Mouse (Mus musculus) ES-Bruce4 (cell line): ENCODE results near the gene Rex1bd. TPM values are rescaled to one million over a fixed set of nuclear protein-coding genes. Genes with fewer than 3 reads are reported as not detected.
A peak's percentile ranks its signal among the peaks of the same experiment; 100 is the strongest.

ENCODE experiments used
- H3K27ac ChIP-seq: 2 replicates; pipeline ENCODE4 v1.5.1; 2012; ENCODE audit warnings: low read length, inconsistent platforms; ENCODE audit not compliant: insufficient read depth
- H3K27me3 ChIP-seq: 2 replicates; pipeline ENCODE4 v1.6.1; 2012; ENCODE audit warnings: mild to moderate bottlenecking, low read length, inconsistent platforms; ENCODE audit not compliant: control insufficient read depth, poor library complexity, insufficient read depth, severe bottlenecking
- H3K36me3 ChIP-seq: 2 replicates; pipeline ENCODE4 v1.6.1; 2012; ENCODE audit warnings: inconsistent platforms, mild to moderate bottlenecking, low read length, moderate library complexity; ENCODE audit not compliant: control insufficient read depth, poor library complexity, insufficient read depth, severe bottlenecking
- H3K4me1 ChIP-seq: one replicate; pipeline ENCODE4 v1.8.1; 2011; ENCODE audit warnings: low read length; ENCODE audit not compliant: control insufficient read depth, insufficient read depth
- H3K4me3 ChIP-seq: 2 replicates; pipeline ENCODE4 v1.5.1; 2011; ENCODE audit warnings: low read depth, mild to moderate bottlenecking, low read length
- H3K9ac ChIP-seq: 2 replicates; pipeline ENCODE4 v1.6.1; 2012; ENCODE audit warnings: low read depth, mild to moderate bottlenecking, inconsistent platforms; ENCODE audit not compliant: poor library complexity, severe bottlenecking
- H3K9me3 ChIP-seq: replicated peaks from 2 replicates; pipeline ENCODE4 v1.6.1; 2012; ENCODE audit warnings: mild to moderate bottlenecking, low read length, inconsistent platforms; ENCODE audit not compliant: control insufficient read depth, poor library complexity, insufficient read depth, severe bottlenecking
- CTCF ChIP-seq: IDR thresholded peaks from one replicate; pipeline ENCODE4 v1.8.1; 2011; ENCODE audit warnings: low read depth, low read length
- EP300 ChIP-seq: IDR thresholded peaks from 2 replicates; pipeline ENCODE4 v1.6.1; 2011; ENCODE audit warnings: low read depth, low read length; ENCODE audit not compliant: insufficient read depth
- POLR2A ChIP-seq: IDR thresholded peaks from one replicate; pipeline ENCODE4 v1.8.1; 2011; ENCODE audit warnings: low read length; ENCODE audit not compliant: insufficient read depth
- polyA plus RNA-seq: library from polyadenylated mRNA; stranded (reverse); fragments of >200 nt; gene quantifications from 2 replicates; pipeline ENCODE4 v1.2.4, GENCODE M21; 2011; ENCODE audit warnings: low read depth; ENCODE audit not compliant: missing spikeins, insufficient read depth, insufficient read length

Rex1bd gene
- polyA plus RNA-seq, 1 experiment: 40.0 TPM

- no peaks in the 10 kb centered on the region for H3K4me1 ChIP-seq
- TF ChIP-seq CTCF: no peak
- TF ChIP-seq EP300: no peak
- TF ChIP-seq POLR2A: no peak
- H3K9me3 ChIP-seq: no peaks in the 10 kb centered on the region
- H3K27ac ChIP-seq: no peak overlapping the region
- H3K9ac ChIP-seq: peak overlapping the region; percentile 82
- no peaks in the 10 kb centered on the region for H3K36me3 ChIP-seq
- H3K27me3 ChIP-seq: no peaks in the 10 kb centered on the region
- H3K4me3 ChIP-seq: peak overlapping the region; percentile 82
These were observed 33.5 kb upstream of the Rex1bd start for GRCm38 (mm10) chr8:70540013-70540506.

GRCm38 (mm10) chr8:70539077-70539813 lies 32.7 kb upstream of the Rex1bd start, which contains the start of gene Ell:
Gene Ell (plus strand): TSS chr8:70539457.
- H3K4me3 ChIP-seq: peak within 1 kb of the TSS; percentile 82
- H3K4me1 ChIP-seq: no peaks in the 10 kb centered on the region

GRCm38 (mm10) chr8:70538633-70539076 lies 32.1 kb upstream of the Rex1bd start:
- Histone ChIP-seq H3K9me3 (no peaks in the 10 kb centered on the region), H3K27ac (peak overlapping the region; percentile 71), H3K27me3 (no peaks in the 10 kb centered on the region), H3K9ac (peak overlapping the region; percentile 82), H3K4me3 (peak overlapping the region; percentile 72), H3K4me1 (no peaks in the 10 kb centered on the region), H3K36me3 (peaks cover 5% of the 10 kb centered on the region; the same call in 1 of the 2 replicates)
- TF ChIP-seq CTCF: no peak

More at GRCm38 (mm10) chr8:70539077-70539813, 32.7 kb upstream of the Rex1bd start, which contains the start of gene Ell:
- Histone ChIP-seq H3K27ac (peak within 1 kb of the TSS; percentile 71), H3K27me3 (no peaks in the 10 kb centered on the region), H3K9ac (peak within 1 kb of the TSS; percentile 82), H3K9me3 (no peaks in the 10 kb centered on the region), H3K36me3 (no peaks in the 10 kb centered on the region; the same call in 1 of the 2 replicates)
- TF ChIP-seq EP300 (no peak), POLR2A (peak; percentile 75)

- no peaks in the 10 kb centered on the region for H3K9me3 ChIP-seq
- H3K4me3 ChIP-seq: peak overlapping the region; percentile 65
- H3K9ac ChIP-seq: peak overlapping the region; percentile 82
- peaks cover 5% of the 10 kb centered on the region; the same call in 1 of the 2 replicates for H3K36me3 ChIP-seq
- no peaks in the 10 kb centered on the region for H3K27me3 ChIP-seq
- peak overlapping the region; percentile 70 for H3K27ac ChIP-seq
- H3K4me1 ChIP-seq: no peaks in the 10 kb centered on the region
- TF ChIP-seq EP300: no peak
- no peak for TF ChIP-seq CTCF
- TF ChIP-seq POLR2A: no peak
These were observed 31.6 kb upstream of the Rex1bd start for GRCm38 (mm10) chr8:70538024-70538579.

- H3K9ac ChIP-seq: no peak overlapping the region
- no peak overlapping the region for H3K4me3 ChIP-seq
- TF ChIP-seq EP300 (no peak), CTCF (no peak), POLR2A (no peak)
- H3K27ac ChIP-seq: no peak overlapping the region
- H3K9me3 ChIP-seq: no peaks in the 10 kb centered on the region
- H3K36me3 ChIP-seq: peaks cover 25% of the 10 kb centered on the region
- H3K4me1 ChIP-seq: no peaks in the 10 kb centered on the region
- no peaks in the 10 kb centered on the region for H3K27me3 ChIP-seq
These were observed 29.1 kb upstream of the Rex1bd start for GRCm38 (mm10) chr8:70535701-70536100.

- Histone ChIP-seq H3K9ac (no peak overlapping the region), H3K27ac (no peak overlapping the region), H3K4me3 (no peak overlapping the region), H3K9me3 (no peaks in the 10 kb centered on the region), H3K27me3 (no peaks in the 10 kb centered on the region), H3K4me1 (no peaks in the 10 kb centered on the region), H3K36me3 (peaks cover 28% of the 10 kb centered on the region)
- no peak for TF ChIP-seq POLR2A
- TF ChIP-seq EP300: no peak
- TF ChIP-seq CTCF: no peak
These were observed 28.7 kb upstream of the Rex1bd start for GRCm38 (mm10) chr8:70535221-70535620.
